Mouse (Mus musculus): ENCODE measurements at regions not wholly inside any gene's neighbourhood (a gene's known extent, or its start where the extent isn't known, plus 50 kb on each side); places are given as distances from the start of the nearest gene placed in this dataset.

GRCm38 (mm10) chrX:12936406-12937172 is 134.7 kb upstream of the Usp9x start:
- Histone ChIP-seq H3K4me1 (ENCODE audit: control insufficient read depth, insufficient read depth, low read length) (peaks cover 4% of the 10 kb centered on the region; the same call in 1 of the 2 replicates), H3K4me3 (replicated peaks; ENCODE audit: extremely low read depth, low read depth, low read length) (peak overlapping the region; percentile 88)
- peak; percentile 24; the same call in 1 of the 2 replicates for TF ChIP-seq POLR2A (IDR thresholded peaks at IDR 0.05; ENCODE audit: borderline replicate concordance, extremely low read depth, low read depth, low read length)
- no peak for TF ChIP-seq CTCF (IDR thresholded peaks at IDR 0.05; ENCODE audit: insufficient read depth, low read length)
- 24% methylated on average over 43 of the region's 43 CpGs for WGBS
- DNase-seq: peak; percentile 40

- 84% methylated on average over 4 of the region's 4 CpGs for WGBS
- Histone ChIP-seq H3K4me3 (replicated peaks; ENCODE audit: extremely low read depth, low read depth, low read length) (no peak overlapping the region), H3K4me1 (ENCODE audit: control insufficient read depth, insufficient read depth, low read length) (peaks cover 4% of the 10 kb centered on the region; the same call in 1 of the 2 replicates)
- TF ChIP-seq POLR2A (IDR thresholded peaks at IDR 0.05; ENCODE audit: borderline replicate concordance, extremely low read depth, low read depth, low read length) (no peak), CTCF (IDR thresholded peaks at IDR 0.05; ENCODE audit: insufficient read depth, low read length) (no peak)
- DNase-seq: no peak
Measured at GRCm38 (mm10) chrX:12933294-12933807, 137.9 kb upstream of the Usp9x start.

GRCm38 (mm10) chrX:12930242-12930641 is 141.1 kb upstream of the Usp9x start:
- H3K4me1 ChIP-seq (ENCODE audit: control insufficient read depth, insufficient read depth, low read length): no peaks in the 10 kb centered on the region
- DNase-seq: no peak
- no peak overlapping the region for H3K4me3 ChIP-seq (replicated peaks; ENCODE audit: extremely low read depth, low read depth, low read length)
- WGBS: 47% methylated on average over 2 of the region's 2 CpGs
- no peak for TF ChIP-seq POLR2A (IDR thresholded peaks at IDR 0.05; ENCODE audit: borderline replicate concordance, extremely low read depth, low read depth, low read length)
- TF ChIP-seq CTCF (IDR thresholded peaks at IDR 0.05; ENCODE audit: insufficient read depth, low read length): no peak

GRCm38 (mm10) chrX:12927797-12928589 is 143.3 kb upstream of the Usp9x start:
- Histone ChIP-seq H3K4me1 (ENCODE audit: control insufficient read depth, insufficient read depth, low read length) (no peaks in the 10 kb centered on the region), H3K4me3 (replicated peaks; ENCODE audit: extremely low read depth, low read depth, low read length) (no peak overlapping the region)
- TF ChIP-seq CTCF (IDR thresholded peaks at IDR 0.05; ENCODE audit: insufficient read depth, low read length): no peak
- no peak for TF ChIP-seq POLR2A (IDR thresholded peaks at IDR 0.05; ENCODE audit: borderline replicate concordance, extremely low read depth, low read depth, low read length)
- peak; percentile 9 for DNase-seq
- 55% methylated on average over 11 of the region's 11 CpGs for WGBS

- no peak overlapping the region for H3K4me3 ChIP-seq (replicated peaks; ENCODE audit: extremely low read depth, low read depth, low read length)
- 69% methylated on average over 10 of the region's 10 CpGs for WGBS
- H3K4me1 ChIP-seq (ENCODE audit: control insufficient read depth, insufficient read depth, low read length): no peaks in the 10 kb centered on the region
- no peak for DNase-seq
- no peak for TF ChIP-seq CTCF (IDR thresholded peaks at IDR 0.05; ENCODE audit: insufficient read depth, low read length)
- TF ChIP-seq POLR2A (IDR thresholded peaks at IDR 0.05; ENCODE audit: borderline replicate concordance, extremely low read depth, low read depth, low read length): no peak
Measured at GRCm38 (mm10) chrX:12924705-12925644, 146.3 kb upstream of the Usp9x start.

- no peaks in the 10 kb centered on the region for H3K4me1 ChIP-seq (ENCODE audit: control insufficient read depth, insufficient read depth, low read length)
- no peak overlapping the region for H3K4me3 ChIP-seq (replicated peaks; ENCODE audit: extremely low read depth, low read depth, low read length)
- 20% methylated on average over 3 of the region's 3 CpGs for WGBS
- DNase-seq: no peak
- TF ChIP-seq CTCF (IDR thresholded peaks at IDR 0.05; ENCODE audit: insufficient read depth, low read length) (no peak), POLR2A (IDR thresholded peaks at IDR 0.05; ENCODE audit: borderline replicate concordance, extremely low read depth, low read depth, low read length) (no peak)
Measured at GRCm38 (mm10) chrX:12919576-12919975, 151.7 kb upstream of the Usp9x start.

- H3K4me3 ChIP-seq (replicated peaks; ENCODE audit: extremely low read depth, low read depth, low read length): peak overlapping the region; percentile 8
- DNase-seq: peak; percentile 25
Measured at GRCm38 (mm10) chrX:12917105-12917504, 154.2 kb upstream of the Usp9x start.

GRCm38 (mm10) chrX:12916684-12917083 is 154.6 kb upstream of the Usp9x start:
- peak; percentile 5 for DNase-seq
- WGBS: 47% methylated on average over 11 of the region's 11 CpGs
- Histone ChIP-seq H3K4me1 (ENCODE audit: control insufficient read depth, insufficient read depth, low read length) (no peaks in the 10 kb centered on the region), H3K4me3 (replicated peaks; ENCODE audit: extremely low read depth, low read depth, low read length) (peak overlapping the region; percentile 8)
- TF ChIP-seq POLR2A (IDR thresholded peaks at IDR 0.05; ENCODE audit: borderline replicate concordance, extremely low read depth, low read depth, low read length): no peak
- no peak for TF ChIP-seq CTCF (IDR thresholded peaks at IDR 0.05; ENCODE audit: insufficient read depth, low read length)

More at GRCm38 (mm10) chrX:12917105-12917504, 154.2 kb upstream of the Usp9x start:
- TF ChIP-seq POLR2A (IDR thresholded peaks at IDR 0.05; ENCODE audit: borderline replicate concordance, extremely low read depth, low read depth, low read length): no peak
- no peak for TF ChIP-seq CTCF (IDR thresholded peaks at IDR 0.05; ENCODE audit: insufficient read depth, low read length)
- WGBS: 41% methylated on average over 13 of the region's 13 CpGs
- H3K4me1 ChIP-seq (ENCODE audit: control insufficient read depth, insufficient read depth, low read length): no peaks in the 10 kb centered on the region
